ENCODE assay signal across 27 mouse cellular contexts in genomic region chr1:104901815-104902214, GRCm38 (mm10).
DNase-seq lines count a peak whose midpoint lies in the region; ATAC-seq and TF ChIP-seq lines count a peak whose summit lies in the region.
"Had no signal": no experiment of that assay in that cellular context is flagged by ENCODE, and none has a peak within 500 bp of the region (broad histone marks: within the 10 kb centered on the region; RNA-seq: fewer than 3 reads in every experiment).

No protein-coding gene starts in this region.

- no peaks in the 10 kb centered on the region for H3K9me3 ChIP-seq in forebrain, postnatal 0 days (ENCODE audit: low read length)
- H3K9me3 ChIP-seq in forebrain, embryonic 10.5 days, result no peaks in the 10 kb centered on the region
- H3K9me3 ChIP-seq in limb, embryonic 11.5 days (ENCODE audit: control insufficient read depth, low read length), result no peaks in the 10 kb centered on the region
- H3K9me3 ChIP-seq in limb, embryonic 10.5 days (replicated peaks), result no peaks in the 10 kb centered on the region
- H3K9me3 ChIP-seq in hindbrain, embryonic 11.5 days (ENCODE audit: control insufficient read depth, low read length), result no peaks in the 10 kb centered on the region
- H3K9me3 ChIP-seq: embryonic facial prominence, embryonic 13.5 days; embryonic facial prominence, embryonic 15.5 days; forebrain, embryonic 13.5 days; forebrain, embryonic 15.5 days had no signal

- peak; percentile 54; the same call in 1 of the 2 replicates for ATAC-seq in forebrain, postnatal 0 days
- ATAC-seq in limb, embryonic 11.5 days (ENCODE audit: insufficient number of reproducible peaks, low FRiP score, low TSS enrichment, low read depth), result 0 out of 2 replicates have a peak, but pooled peaks have one; percentile 70
- no peak for ATAC-seq in hindbrain, embryonic 11.5 days (ENCODE audit: low FRiP score)
- ATAC-seq: activated CD4-positive, CD25-positive, alpha-beta regulatory T cell, adult 4 months; CD4-positive, CD25-positive, alpha-beta regulatory T cell, adult 4 months; forebrain, embryonic 13.5 days; forebrain, embryonic 15.5 days; Patski had no signal

- no peak overlapping the region for H3K27ac ChIP-seq in forebrain, postnatal 0 days (ENCODE audit: low read depth, low read length)
- no peak overlapping the region for H3K27ac ChIP-seq in forebrain, embryonic 10.5 days
- no peak overlapping the region for H3K27ac ChIP-seq in limb, embryonic 11.5 days (replicated peaks; ENCODE audit: low read depth, low read length)
- no peak overlapping the region for H3K27ac ChIP-seq in limb, embryonic 10.5 days
- H3K27ac ChIP-seq in hindbrain, embryonic 11.5 days (ENCODE audit: low read depth, low read length), result no peak overlapping the region
- H3K27ac ChIP-seq: embryonic facial prominence, embryonic 13.5 days; embryonic facial prominence, embryonic 15.5 days; forebrain, embryonic 13.5 days; forebrain, embryonic 15.5 days had no signal

- H3K36me3 ChIP-seq in forebrain, postnatal 0 days (ENCODE audit: insufficient read depth), result no peaks in the 10 kb centered on the region
- H3K36me3 ChIP-seq in forebrain, embryonic 10.5 days (replicated peaks), result no peaks in the 10 kb centered on the region
- H3K36me3 ChIP-seq in limb, embryonic 11.5 days (ENCODE audit: control insufficient read depth, insufficient read depth, low read length), result no peaks in the 10 kb centered on the region
- no peaks in the 10 kb centered on the region for H3K36me3 ChIP-seq in limb, embryonic 10.5 days
- no peaks in the 10 kb centered on the region for H3K36me3 ChIP-seq in hindbrain, embryonic 11.5 days (ENCODE audit: control insufficient read depth, insufficient read depth, low read length)
- H3K36me3 ChIP-seq: embryonic facial prominence, embryonic 13.5 days; embryonic facial prominence, embryonic 15.5 days; forebrain, embryonic 15.5 days; G1E had no signal

- no peak overlapping the region for H3K9ac ChIP-seq in forebrain, postnatal 0 days
- no peak overlapping the region for H3K9ac ChIP-seq in limb, embryonic 11.5 days (ENCODE audit: low read length)
- H3K9ac ChIP-seq in hindbrain, embryonic 11.5 days (ENCODE audit: low read depth, low read length), result no peak overlapping the region
- H3K9ac ChIP-seq: embryonic facial prominence, embryonic 13.5 days; embryonic facial prominence, embryonic 15.5 days; forebrain, embryonic 13.5 days; forebrain, embryonic 15.5 days had no signal

- no peak for DNase-seq in forebrain, postnatal 0 days
- no peak for DNase-seq in forebrain, embryonic 10.5 days (ENCODE audit: extremely low spot score, low spot score)
- DNase-seq in limb, embryonic 11.5 days (ENCODE audit: low spot score), result no peak
- no peak for DNase-seq in limb, embryonic 10.5 days (ENCODE audit: low spot score)
- peak; percentile 45 for DNase-seq in brain, adult 2 months (ENCODE audit: low read depth, low spot score)
- no peak for DNase-seq in hindbrain, embryonic 11.5 days (ENCODE audit: low spot score)
- DNase-seq: adrenal gland, adult 8-10 months; adrenal gland, postnatal 14 days; adrenal gland, postnatal 36 days; B cell, adult 2 months; cerebellum, adult 11 months; cerebellum, adult 18-20 months; cerebellum, adult 8-10 months; cerebellum, adult 9-11 months; cerebellum, postnatal 14 days; cerebellum, postnatal 36 days; embryo, embryonic 11 days had no signal

- H3K4me1 ChIP-seq in forebrain, postnatal 0 days (ENCODE audit: insufficient read depth), result no peaks in the 10 kb centered on the region
- H3K4me1 ChIP-seq in forebrain, embryonic 10.5 days, result no peaks in the 10 kb centered on the region
- H3K4me1 ChIP-seq in limb, embryonic 11.5 days (ENCODE audit: control insufficient read depth, insufficient read depth, low read length), result no peaks in the 10 kb centered on the region
- H3K4me1 ChIP-seq in limb, embryonic 10.5 days, result no peaks in the 10 kb centered on the region
- no peaks in the 10 kb centered on the region for H3K4me1 ChIP-seq in hindbrain, embryonic 11.5 days (replicated peaks; ENCODE audit: control insufficient read depth, insufficient read depth, low read length)
- H3K4me1 ChIP-seq: embryonic facial prominence, embryonic 13.5 days; embryonic facial prominence, embryonic 15.5 days; forebrain, embryonic 13.5 days; forebrain, embryonic 15.5 days had no signal

- no peak overlapping the region for H3K4me3 ChIP-seq in forebrain, postnatal 0 days (ENCODE audit: low read depth, low read length)
- H3K4me3 ChIP-seq in forebrain, embryonic 10.5 days, result no peak overlapping the region
- no peak overlapping the region for H3K4me3 ChIP-seq in limb, embryonic 11.5 days (ENCODE audit: low read depth, low read length)
- no peak overlapping the region for H3K4me3 ChIP-seq in limb, embryonic 10.5 days
- H3K4me3 ChIP-seq in hindbrain, embryonic 11.5 days (ENCODE audit: low read depth, low read length), result no peak overlapping the region
- H3K4me3 ChIP-seq: embryonic facial prominence, embryonic 13.5 days; embryonic facial prominence, embryonic 15.5 days; erythroblast, embryonic 14.5 days; forebrain, embryonic 13.5 days; forebrain, embryonic 15.5 days had no signal

- H3K4me2 ChIP-seq in forebrain, postnatal 0 days (ENCODE audit: low read depth), result no peak overlapping the region
- no peak overlapping the region for H3K4me2 ChIP-seq in limb, embryonic 11.5 days (ENCODE audit: low read depth, severe bottlenecking)
- no peak overlapping the region for H3K4me2 ChIP-seq in hindbrain, embryonic 11.5 days (replicated peaks; ENCODE audit: low read depth, low read length)
- H3K4me2 ChIP-seq: embryonic facial prominence, embryonic 13.5 days; embryonic facial prominence, embryonic 15.5 days; forebrain, embryonic 13.5 days; forebrain, embryonic 15.5 days had no signal

- TF ChIP-seq CTCF in forebrain, postnatal 0 days (IDR thresholded peaks at IDR 0.05; ENCODE audit: low read depth), result no peak

- H3K27me3 ChIP-seq in forebrain, postnatal 0 days (ENCODE audit: insufficient read depth, low read length), result no peaks in the 10 kb centered on the region
- no peaks in the 10 kb centered on the region for H3K27me3 ChIP-seq in forebrain, embryonic 10.5 days (ENCODE audit: poor library complexity, severe bottlenecking)
- no peaks in the 10 kb centered on the region for H3K27me3 ChIP-seq in limb, embryonic 11.5 days (ENCODE audit: control insufficient read depth, insufficient read depth, low read length)
- no peaks in the 10 kb centered on the region for H3K27me3 ChIP-seq in limb, embryonic 10.5 days (ENCODE audit: low read depth, poor library complexity, severe bottlenecking)
- H3K27me3 ChIP-seq in hindbrain, embryonic 11.5 days (ENCODE audit: control insufficient read depth, insufficient read depth, low read length), result no peaks in the 10 kb centered on the region
- H3K27me3 ChIP-seq: CH12.LX; embryonic facial prominence, embryonic 13.5 days; embryonic facial prominence, embryonic 15.5 days; forebrain, embryonic 13.5 days; forebrain, embryonic 15.5 days; Patski had no signal
